Mouse (Mus musculus): Measurements from ENCODE around the gene Nf1. TPM values are rescaled to one million over a fixed set of nuclear protein-coding genes. Genes with fewer than 3 reads are reported as not detected.

The Nf1 gene
- polyA plus RNA-seq, 1 experiment from 2014 or later = 7.2 TPM

DNA sequence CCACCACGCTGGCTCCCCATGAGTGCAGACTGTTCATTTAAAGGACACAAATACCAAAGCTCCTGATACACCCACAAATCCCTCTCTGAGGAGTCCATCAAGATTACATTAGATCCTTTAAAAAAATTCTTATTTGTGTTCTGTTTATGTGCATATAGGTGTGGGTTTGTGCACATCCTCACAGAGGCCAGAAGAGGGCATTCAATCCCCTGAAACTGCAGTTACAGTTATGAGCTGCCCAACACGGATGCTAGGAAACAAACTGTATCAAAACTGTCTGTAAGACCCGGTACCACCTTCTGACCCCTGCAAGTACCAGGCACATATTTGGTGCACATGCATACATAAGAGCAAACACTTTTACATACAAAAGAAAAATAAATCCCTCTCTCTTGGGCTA lies 289.2 kb downstream of the Nf1 start:
- H3K36me3 ChIP-seq (ENCODE audit: insufficient read depth, low read length) = no peaks in the 10 kb centered on the region
- no peaks in the 10 kb centered on the region for H3K4me1 ChIP-seq (ENCODE audit: insufficient read depth, low read depth, low read length)
- TF ChIP-seq CTCF (IDR thresholded peaks at IDR 0.05) = peak; percentile 55
- TF ChIP-seq EP300 (IDR thresholded peaks at IDR 0.05) = no peak
- H3K9ac ChIP-seq (replicated peaks; ENCODE audit: low read depth) = no peak overlapping the region
- no peaks in the 10 kb centered on the region for H3K9me3 ChIP-seq (ENCODE audit: low read length)
- H3K27me3 ChIP-seq (replicated peaks; ENCODE audit: insufficient read depth, low read length) = no peaks in the 10 kb centered on the region
- no peak overlapping the region for H3K4me3 ChIP-seq (ENCODE audit: low read depth, low read length)
- peak; percentile 25 for DNase-seq (ENCODE audit: low spot score)
- WGBS = 60% methylated on average over 3 of the region's 3 CpGs
- no peak overlapping the region for H3K27ac ChIP-seq (ENCODE audit: low read length)
- H3K4me2 ChIP-seq (replicated peaks; ENCODE audit: low read depth, low read length) = no peak overlapping the region
- ATAC-seq = no peak

DNA sequence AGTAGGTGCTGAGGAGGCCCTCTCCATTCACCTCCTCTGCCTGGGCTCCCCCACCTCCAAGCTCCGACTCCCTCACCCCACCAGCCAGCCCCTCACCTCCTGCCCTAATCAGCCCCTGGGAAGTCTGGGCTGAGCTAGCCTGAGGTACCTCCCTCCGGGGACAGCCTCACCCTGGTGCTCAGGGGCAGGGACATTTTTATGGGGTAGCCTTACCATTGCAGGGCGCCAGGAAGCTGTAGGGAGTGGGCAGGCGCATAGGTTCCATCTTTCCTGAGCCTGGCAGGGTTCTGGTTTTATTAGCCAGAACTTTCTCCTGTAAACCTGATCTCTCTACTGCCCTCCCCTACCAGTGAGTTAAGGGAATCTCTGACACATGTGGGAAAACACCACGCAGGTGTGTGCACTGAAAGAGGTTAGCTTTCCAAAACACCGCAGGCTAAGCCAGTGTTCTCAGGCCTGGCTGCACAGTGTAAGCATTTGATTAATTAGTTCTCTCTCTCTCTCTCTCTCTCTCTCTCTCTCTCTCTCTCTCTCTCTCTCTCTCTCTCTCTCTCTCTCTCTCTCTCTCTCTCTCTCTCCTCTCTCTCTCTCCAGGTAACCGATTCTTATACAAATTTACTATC lies 290.4 kb downstream of the Nf1 start:
- no peaks in the 10 kb centered on the region for H3K9me3 ChIP-seq (ENCODE audit: low read length)
- no peaks in the 10 kb centered on the region for H3K4me1 ChIP-seq (ENCODE audit: insufficient read depth, low read depth, low read length)
- no peak overlapping the region for H3K4me3 ChIP-seq (ENCODE audit: low read depth, low read length)
- H3K4me2 ChIP-seq (replicated peaks; ENCODE audit: low read depth, low read length) = no peak overlapping the region
- no peak for DNase-seq (ENCODE audit: low spot score)
- no peaks in the 10 kb centered on the region for H3K36me3 ChIP-seq (ENCODE audit: insufficient read depth, low read length)
- WGBS = 80% methylated on average over 6 of the region's 7 CpGs
- TF ChIP-seq CTCF (IDR thresholded peaks at IDR 0.05) (no peak), EP300 (IDR thresholded peaks at IDR 0.05) (no peak)
- no peaks in the 10 kb centered on the region for H3K27me3 ChIP-seq (replicated peaks; ENCODE audit: insufficient read depth, low read length)
- no peak for ATAC-seq
- H3K9ac ChIP-seq (replicated peaks; ENCODE audit: low read depth) = no peak overlapping the region
- H3K27ac ChIP-seq (ENCODE audit: low read length) = no peak overlapping the region

DNA sequence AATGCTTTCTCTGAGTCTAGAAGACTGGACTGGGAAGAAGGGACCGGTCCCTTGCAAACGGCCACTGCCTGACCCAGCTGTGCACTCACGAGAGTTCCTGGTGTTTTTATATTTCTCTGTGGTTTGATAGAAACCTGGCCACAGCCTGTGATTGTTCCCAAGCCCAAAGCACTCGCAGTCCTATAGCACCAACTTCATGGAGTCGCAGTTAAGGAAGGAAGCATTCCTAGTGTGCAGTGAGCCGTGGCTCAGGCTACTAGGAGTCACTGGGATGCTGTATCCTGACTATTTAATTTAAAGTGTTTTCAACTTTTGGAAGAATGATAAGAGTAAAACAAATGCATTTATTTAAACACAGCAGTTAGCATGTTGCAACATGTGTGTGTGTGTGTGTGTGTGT lies 291.0 kb downstream of the Nf1 start:
- Histone ChIP-seq H3K27ac (ENCODE audit: low read length) (no peak overlapping the region), H3K4me1 (ENCODE audit: insufficient read depth, low read depth, low read length) (no peaks in the 10 kb centered on the region), H3K36me3 (ENCODE audit: insufficient read depth, low read length) (no peaks in the 10 kb centered on the region), H3K4me3 (ENCODE audit: low read depth, low read length) (no peak overlapping the region), H3K27me3 (replicated peaks; ENCODE audit: insufficient read depth, low read length) (no peaks in the 10 kb centered on the region), H3K4me2 (replicated peaks; ENCODE audit: low read depth, low read length) (no peak overlapping the region), H3K9me3 (ENCODE audit: low read length) (no peaks in the 10 kb centered on the region), H3K9ac (replicated peaks; ENCODE audit: low read depth) (no peak overlapping the region)
- TF ChIP-seq EP300 (IDR thresholded peaks at IDR 0.05) = no peak
- TF ChIP-seq CTCF (IDR thresholded peaks at IDR 0.05) = no peak
- DNase-seq (ENCODE audit: low spot score) (no peak), ATAC-seq (no peak)
- WGBS = 65% methylated on average over 6 of the region's 6 CpGs

Other genes starting within 250 kb of the Nf1 start
- 2.3 TPM in 2 replicates for gene Ksr1, start 193.3 kb upstream of the Nf1 start, polyA plus RNA-seq (2015; fragmentation: Nextera tagmentation; extraction: Ambion mirVana)
- 134 and 144 TPM in 2 replicates for gene Wsb1, start 85.0 kb upstream of the Nf1 start, polyA plus RNA-seq (2015; fragmentation: Nextera tagmentation; extraction: Ambion mirVana)
- not detected in 2 replicates for gene Gm9964, start 42.8 kb upstream of the Nf1 start, polyA plus RNA-seq (2015; fragmentation: Nextera tagmentation; extraction: Ambion mirVana)
- 0.13 TPM in 1 of 2 replicates, not detected in the other for gene Omg, start 164.4 kb downstream of the Nf1 start, polyA plus RNA-seq (2015; fragmentation: Nextera tagmentation; extraction: Ambion mirVana)
- gene Evi2b, start 184.1 kb downstream of the Nf1 start, polyA plus RNA-seq (2015; fragmentation: Nextera tagmentation; extraction: Ambion mirVana) = 2.0 and 2.6 TPM in 2 replicates
- 0.61 and 0.64 TPM in 2 replicates for gene Evi2, start 190.9 kb downstream of the Nf1 start, polyA plus RNA-seq (2015; fragmentation: Nextera tagmentation; extraction: Ambion mirVana)
- 6.4 and 8.0 TPM in 2 replicates for gene Evi2a, start 190.9 kb downstream of the Nf1 start, polyA plus RNA-seq (2015; fragmentation: Nextera tagmentation; extraction: Ambion mirVana)